Mouse (Mus musculus) hindbrain, embryonic 13.5 days (tissue): Measurements from ENCODE around the gene Tcl1b2. TPM values are rescaled to one million over a fixed set of nuclear protein-coding genes. Genes with fewer than 3 reads are reported as not detected.
"Not testable (repeated sequence)": the region's sequence is repeated elsewhere in the genome, so short reads cannot be mapped to it uniquely, and the experiment has no call there.

Experiments
- ATAC-seq: fragments of 200-750 bp; cut with Nextera tagmentation; 2 replicates; pipeline ENCODE4 v1.8.0; 2017; ENCODE audit warnings: moderate TSS enrichment; ENCODE audit not compliant: low FRiP score
- H3K27ac ChIP-seq: fragments of 300-500 bp; sonication (generic); 2 replicates; pipeline ENCODE4 v1.5.1; 2015; ENCODE audit warnings: inconsistent platforms, mild to moderate bottlenecking, moderate library complexity
- H3K27me3 ChIP-seq: fragments of 300-500 bp; sonication (generic); 2 replicates; pipeline ENCODE4 v1.6.1; 2015; ENCODE audit warnings: mild to moderate bottlenecking, inconsistent platforms
- H3K36me3 ChIP-seq: fragments of 300-500 bp; sonication (generic); 2 replicates; pipeline ENCODE4 v1.6.1; 2015; ENCODE audit warnings: mild to moderate bottlenecking, inconsistent platforms
- H3K4me1 ChIP-seq: fragments of 300-500 bp; sonication (generic); replicated peaks from 2 replicates; pipeline ENCODE4 v1.6.1; 2015; ENCODE audit warnings: inconsistent platforms
- H3K4me2 ChIP-seq: fragments of 300-500 bp; sonication (generic); 2 replicates; pipeline ENCODE4 v1.6.1; 2015; ENCODE audit warnings: inconsistent platforms, mild to moderate bottlenecking, moderate library complexity
- H3K4me3 ChIP-seq: fragments of 300-500 bp; sonication (generic); 2 replicates; pipeline ENCODE4 v1.5.1; 2015; ENCODE audit warnings: mild to moderate bottlenecking, inconsistent platforms
- H3K9ac ChIP-seq: fragments of 300-500 bp; sonication (generic); 2 replicates; pipeline ENCODE4 v1.6.1; 2015; ENCODE audit warnings: mild to moderate bottlenecking, inconsistent platforms
- H3K9me3 ChIP-seq: fragments of 300-500 bp; sonication (generic); 2 replicates; pipeline ENCODE4 v1.6.1; 2016; ENCODE audit warnings: inconsistent platforms
- WGBS: fragments of 180-500 bp; shearing (Covaris S2); methylation state at CpG from one replicate; pipeline ENCODE4 v1.1.7; 2015; 5-methylcytosine and 5-hydroxymethylcytosine counted together
- polyA plus RNA-seq: library from polyadenylated mRNA; unstranded; fragments of >200 nt; fragmentation: Nextera tagmentation; extraction: Ambion mirVana; gene quantifications from 2 replicates; pipeline ENCODE4 v1.2.1, GENCODE M21; 2015

Tcl1b2 gene
- polyA plus RNA-seq, 1 experiment from 2014 or later: not detected

- H3K36me3 ChIP-seq: no peaks in the 10 kb centered on the region
- H3K4me1 ChIP-seq: no peaks in the 10 kb centered on the region
- no peak overlapping the region for H3K4me2 ChIP-seq
- no peaks in the 10 kb centered on the region for H3K27me3 ChIP-seq
- no peaks in the 10 kb centered on the region for H3K9me3 ChIP-seq
- no peak overlapping the region for H3K4me3 ChIP-seq
- H3K27ac ChIP-seq: no peak overlapping the region
- no peak for ATAC-seq
- H3K9ac ChIP-seq: no peak overlapping the region
- WGBS: 88% methylated on average over 2 of the region's 2 CpGs
Measured at GRCm38 (mm10) chr12:105127607-105128006, 18.2 kb upstream of the Tcl1b2 start.

GRCm38 (mm10) chr12:105129494-105130205 is 16.2 kb upstream of the Tcl1b2 start:
- H3K27ac ChIP-seq, H3K9me3 ChIP-seq, H3K9ac ChIP-seq, H3K27me3 ChIP-seq, H3K36me3 ChIP-seq, H3K4me1 ChIP-seq, H3K4me2 ChIP-seq, ATAC-seq, H3K4me3 ChIP-seq: not testable (repeated sequence)
- 72% methylated on average over 3 of the region's 3 CpGs for WGBS

- not testable (repeated sequence) for H3K4me1 ChIP-seq, H3K36me3 ChIP-seq, H3K9me3 ChIP-seq, H3K9ac ChIP-seq, H3K27me3 ChIP-seq, H3K4me3 ChIP-seq, ATAC-seq, H3K4me2 ChIP-seq, H3K27ac ChIP-seq
- WGBS: 70% methylated on average over 2 of the region's 2 CpGs
Measured at GRCm38 (mm10) chr12:105134167-105134566, 11.6 kb upstream of the Tcl1b2 start.

- H3K36me3 ChIP-seq, H3K4me1 ChIP-seq, H3K27ac ChIP-seq, H3K27me3 ChIP-seq, H3K4me2 ChIP-seq, ATAC-seq, H3K4me3 ChIP-seq, H3K9ac ChIP-seq, H3K9me3 ChIP-seq: not testable (repeated sequence)
- 93% methylated on average over 4 of the region's 4 CpGs for WGBS
Measured at GRCm38 (mm10) chr12:105134826-105135225, 11.0 kb upstream of the Tcl1b2 start.

GRCm38 (mm10) chr12:105137729-105138128 is 8.1 kb upstream of the Tcl1b2 start:
- H3K4me1 ChIP-seq, H3K9me3 ChIP-seq, H3K4me2 ChIP-seq, H3K27me3 ChIP-seq, ATAC-seq, H3K4me3 ChIP-seq, H3K36me3 ChIP-seq, H3K27ac ChIP-seq, H3K9ac ChIP-seq: not testable (repeated sequence)
- 93% methylated on average over 1 of the region's 1 CpGs for WGBS

- Histone ChIP-seq H3K4me2 (no peak overlapping the region), H3K9ac (no peak overlapping the region), H3K36me3 (no peaks in the 10 kb centered on the region), H3K4me1 (no peaks in the 10 kb centered on the region), H3K27ac (no peak overlapping the region), H3K4me3 (no peak overlapping the region), H3K27me3 (no peaks in the 10 kb centered on the region), H3K9me3 (no peaks in the 10 kb centered on the region)
- ATAC-seq: no peak
- 93% methylated on average over 3 of the region's 3 CpGs for whole genome bisulfite sequencing
Measured at GRCm38 (mm10) chr12:105143096-105143495, 2.7 kb upstream of the Tcl1b2 start.

GRCm38 (mm10) chr12:105144928-105145327 is 886 bp upstream of the Tcl1b2 start:
- H3K4me3 ChIP-seq, H3K27ac ChIP-seq, H3K4me2 ChIP-seq, H3K36me3 ChIP-seq, H3K9me3 ChIP-seq, H3K9ac ChIP-seq, ATAC-seq, H3K4me1 ChIP-seq, H3K27me3 ChIP-seq: not testable (repeated sequence)
- WGBS: 31% methylated on average over 1 of the region's 1 CpGs

GRCm38 (mm10) chr12:105155286-105155685 is 9.5 kb downstream of the Tcl1b2 start:
- not testable (repeated sequence) for H3K36me3 ChIP-seq, H3K4me2 ChIP-seq
- 83% methylated on average over 4 of the region's 4 CpGs for WGBS

GRCm38 (mm10) chr12:105158842-105159241 is 13.0 kb downstream of the Tcl1b2 start:
- 84% methylated on average over 6 of the region's 6 CpGs for WGBS
- H3K36me3 ChIP-seq: no peaks in the 10 kb centered on the region
- H3K4me3 ChIP-seq: no peak overlapping the region
- no peaks in the 10 kb centered on the region for H3K27me3 ChIP-seq
- H3K4me1 ChIP-seq: no peaks in the 10 kb centered on the region
- no peak for ATAC-seq
- H3K9me3 ChIP-seq: no peaks in the 10 kb centered on the region
- no peak overlapping the region for H3K27ac ChIP-seq
- no peak overlapping the region for H3K4me2 ChIP-seq
- no peak overlapping the region for H3K9ac ChIP-seq

More at GRCm38 (mm10) chr12:105155286-105155685, 9.5 kb downstream of the Tcl1b2 start:
- H3K27ac ChIP-seq, H3K27me3 ChIP-seq, H3K9ac ChIP-seq, ATAC-seq, H3K4me1 ChIP-seq, H3K4me3 ChIP-seq, H3K9me3 ChIP-seq: not testable (repeated sequence)

- no peak for ATAC-seq
- H3K27ac ChIP-seq: no peak within 1 kb of the TSS
- H3K36me3 ChIP-seq: no peaks in the 10 kb centered on the region
- no peaks in the 10 kb centered on the region for H3K9me3 ChIP-seq
- no peak within 1 kb of the TSS for H3K4me2 ChIP-seq
- no peak within 1 kb of the TSS for H3K9ac ChIP-seq
- no peak within 1 kb of the TSS for H3K4me3 ChIP-seq
- WGBS: 87% methylated on average over 4 of the region's 4 CpGs
- no peaks in the 10 kb centered on the region for H3K4me1 ChIP-seq
- H3K27me3 ChIP-seq: no peaks in the 10 kb centered on the region
Measured at GRCm38 (mm10) chr12:105159390-105159789, 13.6 kb downstream of the Tcl1b2 start, which contains the start of gene Tcl1b1. Gene Tcl1b1, plus strand, starts transcription at chr12:105159690.

- no peak overlapping the region for H3K4me3 ChIP-seq
- H3K4me2 ChIP-seq: no peak overlapping the region
- 85% methylated on average over 3 of the region's 3 CpGs for WGBS
- H3K9ac ChIP-seq: no peak overlapping the region
- H3K4me1 ChIP-seq: no peaks in the 10 kb centered on the region
- no peaks in the 10 kb centered on the region for H3K36me3 ChIP-seq
- no peaks in the 10 kb centered on the region for H3K9me3 ChIP-seq
- ATAC-seq: no peak
- H3K27ac ChIP-seq: no peak overlapping the region
- H3K27me3 ChIP-seq: no peaks in the 10 kb centered on the region
Measured at GRCm38 (mm10) chr12:105166734-105167133, 20.9 kb downstream of the Tcl1b2 start.

GRCm38 (mm10) chr12:105173366-105173765 is 27.6 kb downstream of the Tcl1b2 start:
- Histone ChIP-seq H3K4me1 (no peaks in the 10 kb centered on the region), H3K27me3 (no peaks in the 10 kb centered on the region), H3K9me3 (no peaks in the 10 kb centered on the region), H3K9ac (no peak overlapping the region), H3K4me3 (no peak overlapping the region), H3K36me3 (no peaks in the 10 kb centered on the region), H3K27ac (no peak overlapping the region), H3K4me2 (no peak overlapping the region)
- WGBS: 92% methylated on average over 2 of the region's 2 CpGs
- no peak for ATAC-seq

GRCm38 (mm10) chr12:105174318-105174717 is 28.5 kb downstream of the Tcl1b2 start:
- not testable (repeated sequence) for H3K36me3 ChIP-seq, H3K9me3 ChIP-seq, ATAC-seq, H3K27ac ChIP-seq, H3K4me3 ChIP-seq, H3K4me2 ChIP-seq, H3K9ac ChIP-seq, H3K27me3 ChIP-seq, H3K4me1 ChIP-seq
- WGBS: 31% methylated on average over 2 of the region's 2 CpGs
